Mouse (Mus musculus) embryo, embryonic 10 days (tissue): Measurements from ENCODE around the gene Nol3.

Source experiments
- DNase-seq: peaks from one replicate; pipeline ENCODE4 v3.0.0-alpha.2; 2015; ENCODE audit warnings: low spot score

Gene Nol3

DNA sequence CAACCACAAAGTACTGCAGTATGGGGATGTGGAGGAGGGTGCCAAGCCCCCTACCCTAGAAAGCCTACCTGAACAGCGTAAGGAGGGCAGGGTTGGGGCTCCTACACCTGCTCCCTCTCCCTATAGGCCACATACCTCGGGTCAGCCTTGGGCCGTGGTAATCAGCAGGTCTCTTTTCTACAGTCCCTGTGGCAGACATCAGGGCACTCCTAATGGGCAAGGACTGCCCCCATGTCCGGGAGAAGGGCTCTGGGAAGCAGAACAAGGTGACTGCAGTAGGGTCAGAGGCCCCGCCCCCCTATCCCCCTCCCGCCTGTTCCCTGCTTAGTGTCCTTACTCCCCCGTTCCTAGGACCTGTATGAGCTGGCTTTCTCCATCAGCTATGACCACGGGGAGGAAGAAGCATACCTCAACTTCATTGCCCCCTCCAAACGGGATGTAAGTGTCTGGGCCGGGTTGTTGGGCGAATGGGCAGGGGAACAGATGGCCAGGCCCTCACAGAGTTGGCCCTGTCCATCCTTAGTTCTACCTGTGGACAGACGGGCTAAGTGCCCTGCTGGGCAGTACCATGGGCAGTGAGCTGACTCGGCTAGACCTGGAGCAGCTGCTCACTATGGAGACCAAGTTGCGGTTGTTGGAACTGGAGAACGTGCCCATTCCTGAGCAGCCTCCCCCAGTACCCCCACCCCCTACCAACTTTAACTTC lies 33.4 kb downstream of the Nol3 start:
- no peak for DNase-seq

GRCm38 (mm10) chr8:105310118-105310517 lies 34.2 kb downstream of the Nol3 start:
- no peak for DNase-seq

DNA sequence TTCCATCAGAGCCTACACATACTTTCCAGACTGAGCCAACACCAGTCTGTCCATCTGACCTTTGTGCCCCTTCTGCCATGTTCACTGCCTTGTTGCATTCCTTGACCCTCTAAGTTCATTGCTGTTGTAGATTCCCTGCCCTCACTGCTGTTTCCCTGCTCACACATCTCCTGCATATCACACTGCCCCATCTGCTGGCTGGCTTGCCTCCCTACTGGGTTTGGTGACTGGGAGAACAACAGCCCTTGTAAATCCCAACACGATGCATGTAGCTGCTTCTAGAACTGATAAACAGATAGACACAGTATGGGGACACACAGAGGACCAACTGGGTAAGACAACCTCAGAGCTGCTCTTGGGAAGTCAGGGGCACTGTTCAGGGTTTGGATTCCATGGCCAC lies 35.8 kb downstream of the Nol3 start:
- DNase-seq: no peak

- DNase-seq: no peak
Measured at GRCm38 (mm10) chr8:105312891-105313481, 37.0 kb downstream of the Nol3 start.

DNA sequence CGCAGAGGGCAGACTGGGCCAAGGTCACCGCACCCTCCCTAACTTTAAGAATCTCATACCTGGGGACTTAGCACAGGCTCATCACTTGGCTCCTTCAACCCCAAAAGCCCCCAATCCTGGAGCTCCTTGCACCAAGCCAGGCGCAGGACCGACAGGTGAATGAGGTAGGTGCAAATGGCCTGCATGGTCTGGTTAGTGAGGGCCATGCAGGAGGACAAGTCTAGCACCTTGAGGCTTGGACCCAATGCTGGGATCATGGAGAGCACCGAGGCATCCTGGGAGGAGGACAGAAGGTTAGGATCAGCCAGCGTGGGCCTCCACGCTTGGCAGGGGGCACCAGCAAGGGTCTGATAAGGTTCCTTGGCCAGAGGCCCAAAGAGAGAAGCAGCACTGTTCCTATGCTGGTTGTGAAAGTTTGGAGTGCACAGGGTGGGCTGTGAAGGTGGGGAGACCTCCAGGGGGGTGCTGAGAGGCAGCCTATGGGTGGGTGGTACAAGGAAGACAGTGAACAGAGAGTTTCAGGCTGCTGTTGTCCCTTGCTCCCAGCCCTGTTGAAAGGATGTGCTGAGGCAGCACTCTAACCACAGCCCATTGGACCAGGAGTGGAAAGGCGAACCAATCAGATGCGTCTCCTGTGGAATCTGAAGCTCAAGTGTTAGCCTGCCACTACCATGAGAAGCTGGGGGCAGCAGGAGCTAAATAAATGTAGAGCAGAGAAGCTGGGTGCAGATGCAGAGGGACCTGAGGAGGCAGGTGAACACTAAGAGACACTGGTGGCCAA lies 37.9 kb downstream of the Nol3 start:
- peak; percentile 46 for DNase-seq

DNA sequence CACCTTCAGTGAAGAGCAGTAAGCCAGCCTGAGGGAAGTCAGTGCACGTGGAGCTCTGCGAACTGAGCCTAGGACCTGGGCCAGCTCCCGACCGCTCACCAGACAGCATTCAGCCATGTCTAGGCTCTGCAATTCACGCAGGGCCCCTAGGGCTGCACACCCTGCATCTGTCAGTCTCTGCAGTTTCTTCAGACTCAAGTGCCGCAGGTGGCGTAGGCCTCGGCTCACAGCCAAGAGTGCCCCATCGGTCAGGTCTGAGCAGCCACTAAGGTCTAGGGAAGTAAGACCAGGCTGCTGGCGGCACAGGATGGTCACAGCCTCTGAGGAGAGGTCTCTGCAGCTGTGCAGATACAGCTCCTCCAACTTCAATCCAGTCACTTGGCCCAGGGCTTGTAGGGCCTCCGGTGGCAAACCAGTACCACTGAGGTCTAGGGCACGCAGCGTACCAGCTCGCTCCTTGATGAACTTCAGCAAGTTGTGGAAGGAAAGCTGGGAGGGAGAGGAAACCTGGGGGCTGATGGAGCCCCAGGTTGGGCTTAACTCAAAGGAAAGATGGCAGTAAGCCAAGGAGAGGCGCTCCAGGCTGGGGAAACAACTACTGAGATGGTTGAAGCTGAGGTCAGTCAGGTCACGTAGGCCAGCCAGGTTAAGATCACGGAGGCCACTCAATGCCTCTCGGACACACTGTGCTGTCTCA lies 39.3 kb downstream of the Nol3 start:
- DNase-seq: no peak

DNA sequence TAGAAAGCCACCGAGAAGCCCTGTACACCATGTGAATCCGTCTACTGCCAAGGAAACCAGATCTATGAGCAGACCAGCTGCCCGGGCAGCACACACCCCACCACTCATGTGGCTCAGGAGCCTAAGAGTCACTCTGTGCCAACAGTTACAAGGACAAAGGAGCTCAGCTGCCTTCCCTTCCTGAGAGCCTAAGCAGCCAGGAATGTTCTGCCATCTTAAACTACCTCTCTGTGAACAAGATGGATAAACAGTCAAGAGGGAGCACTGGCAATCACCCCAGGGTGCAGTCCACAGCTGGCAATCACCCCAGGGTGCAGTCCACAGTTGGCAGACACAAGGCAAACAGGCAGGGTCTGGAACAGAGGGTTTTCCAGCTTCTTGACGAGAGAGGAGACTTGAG lies 42.0 kb downstream of the Nol3 start:
- DNase-seq: no peak

DNA sequence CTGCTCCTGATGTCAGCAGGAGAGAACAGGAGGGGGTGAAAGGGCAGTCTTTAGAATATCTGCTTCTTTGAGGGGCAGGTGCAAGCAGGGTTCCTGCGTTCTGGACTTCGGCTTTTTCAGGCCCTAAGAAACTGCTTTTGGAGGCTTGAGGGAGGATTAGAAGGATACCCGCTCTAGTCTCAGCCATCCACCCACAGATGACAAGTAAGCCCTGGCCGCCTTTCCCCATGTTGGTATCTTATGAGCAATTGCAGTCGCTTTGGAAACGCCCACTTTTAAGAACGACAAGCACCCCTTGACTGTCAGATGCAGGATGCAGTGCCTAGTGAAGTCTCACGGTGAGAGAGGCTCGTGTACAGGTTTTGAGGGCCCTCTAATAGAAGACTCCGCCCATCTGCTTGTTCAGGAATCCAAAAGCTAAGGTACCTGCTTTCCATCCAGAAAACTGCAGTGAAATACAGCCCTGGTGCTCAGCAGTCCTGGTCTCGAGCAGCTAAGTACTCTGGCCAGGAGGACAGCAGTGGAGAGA lies 42.8 kb downstream of the Nol3 start:
- DNase-seq: no peak

DNA sequence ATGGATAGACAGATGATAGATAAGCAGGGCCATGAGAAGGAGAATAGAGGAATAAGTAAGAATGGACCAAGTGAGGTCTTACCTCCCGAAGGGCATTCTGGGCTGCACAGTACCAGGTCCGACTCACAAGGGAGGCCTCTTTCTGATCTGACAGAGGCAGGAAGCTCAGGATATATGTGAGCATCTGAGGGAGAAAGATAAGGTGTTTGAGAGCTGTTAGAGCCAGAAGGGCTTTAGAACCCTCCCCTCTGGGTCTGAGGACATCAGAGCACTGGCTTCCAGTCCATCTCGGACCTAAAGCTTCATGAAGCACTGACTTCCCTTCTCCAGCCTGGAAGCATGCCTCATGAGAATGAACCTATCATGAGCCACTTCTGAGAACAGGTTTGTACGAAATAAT lies 47.2 kb downstream of the Nol3 start:
- no peak for DNase-seq

DNA sequence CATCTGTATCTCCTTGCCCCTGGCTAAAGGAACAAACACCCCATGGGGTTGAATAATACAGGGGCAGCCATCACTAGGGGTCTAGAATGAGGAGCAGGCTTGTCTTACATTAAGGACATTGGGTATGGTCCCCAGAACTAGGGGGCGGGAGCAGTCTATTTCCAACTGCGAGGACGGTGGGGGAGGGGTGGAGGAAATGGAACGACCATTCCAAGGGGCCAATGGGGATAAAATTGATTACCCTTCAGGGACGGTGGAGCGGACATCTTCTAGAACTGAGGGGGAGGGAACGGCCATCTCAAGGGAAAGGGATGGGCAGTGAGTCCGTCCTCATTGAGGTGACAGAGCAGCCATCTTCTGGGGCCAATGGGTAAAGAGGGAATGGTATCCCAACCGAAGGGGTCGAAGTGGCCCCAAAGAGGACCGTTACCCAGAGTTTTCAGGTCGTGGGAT lies 49.7 kb downstream of the Nol3 start:
- peak; percentile 37 for DNase-seq

DNA sequence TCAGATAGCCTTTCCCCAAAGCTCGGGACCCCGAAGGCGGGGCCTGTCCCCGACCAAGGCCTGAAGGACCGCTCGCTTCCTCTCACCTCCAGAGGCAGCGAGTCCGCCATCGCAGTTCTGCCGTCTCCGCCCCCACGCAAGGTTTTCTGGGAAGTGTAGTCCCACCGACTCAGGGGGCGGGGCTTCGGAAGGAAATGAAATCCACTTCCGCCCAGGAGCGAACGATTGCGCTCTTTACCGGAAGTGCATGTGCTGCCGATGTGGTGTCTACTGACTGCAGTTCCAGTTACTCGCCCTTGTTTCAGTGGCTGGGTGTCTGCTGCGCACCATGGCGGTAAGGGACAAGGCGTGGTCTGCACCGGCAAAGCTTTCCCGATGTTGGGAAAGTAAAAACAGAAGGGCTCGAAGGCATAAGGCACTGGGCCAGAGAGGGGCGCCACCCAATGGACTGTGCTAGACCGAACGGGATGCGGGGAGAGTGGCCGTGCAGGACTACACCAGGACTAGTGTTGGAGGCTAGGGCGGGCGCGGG lies 50.3 kb downstream of the Nol3 start, which contains the start of the genes Lrrc29 and Tmem208:
TSS of gene Lrrc29 (minus strand) at position 138 of the 532 bp plus-strand sequence.
TSS of gene Tmem208 (plus strand) at position 214 of the 532 bp plus-strand sequence.
- DNase-seq: peak; percentile 98

DNA sequence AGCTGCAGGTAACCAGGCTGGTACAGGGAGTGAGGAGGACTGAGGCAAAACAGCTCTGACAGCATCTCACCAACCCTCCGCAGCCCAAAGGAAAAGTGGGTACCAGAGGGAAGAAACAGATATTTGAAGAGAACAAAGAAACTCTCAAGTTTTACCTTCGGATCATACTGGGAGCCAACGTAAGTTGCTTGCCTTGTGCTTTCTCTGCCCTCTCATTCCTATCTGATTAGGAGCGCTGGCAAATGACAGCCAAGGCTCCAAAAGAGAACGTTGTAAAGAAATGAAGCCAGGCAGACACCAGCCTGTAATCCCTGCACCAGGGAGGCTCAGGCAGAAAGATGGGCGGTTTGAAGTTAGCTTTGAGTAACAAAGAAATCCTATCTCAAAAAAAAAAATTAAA lies 51.0 kb downstream of the Nol3 start:
- no peak for DNase-seq

GRCm38 (mm10) chr8:105330325-105330724 lies 54.4 kb downstream of the Nol3 start:
- no peak for DNase-seq

GRCm38 (mm10) chr8:105331469-105331868 lies 55.5 kb downstream of the Nol3 start:
- DNase-seq: no peak
